Mouse (Mus musculus): Measurements from ENCODE around the gene Neurl1b.

Neurl1b gene

GRCm38 (mm10) chr17:26494642-26495468 lies 80.2 kb downstream of the Neurl1b start:
- no peak for DNase-seq
